Mouse (Mus musculus) MEL (cell line): Measurements from ENCODE around the gene Slc5a6. TPM values are rescaled to one million over a fixed set of nuclear protein-coding genes. Genes with fewer than 3 reads are reported as not detected.

ENCODE experiments used
- DNase-seq: peaks from one replicate; pipeline ENCODE4 v3.0.0; 2011; ENCODE audit warnings: low read depth, low spot score
- H3K27ac ChIP-seq: 2 replicates; pipeline ENCODE4 v1.5.1; 2012; ENCODE audit warnings: low read depth, mild to moderate bottlenecking, control low read depth, low read length, moderate library complexity; ENCODE audit not compliant: control insufficient read depth
- H3K27me3 ChIP-seq, 2 experiments: fragments of 150-350 bp in 1 of 2; sonication (generic) in 1 of 2; 2 replicates each; pipeline ENCODE4 v1.6.1; 2012; ENCODE audit warnings: low read length in 2 of 2, mild to moderate bottlenecking in 2 of 2, improper control_type of control experiment in 1 of 2, moderate library complexity in 1 of 2; ENCODE audit not compliant: insufficient read depth in 2 of 2, control insufficient read depth in 1 of 2
- H3K36me3 ChIP-seq, 2 experiments: 2 replicates each; pipeline ENCODE4 v1.6.1; 2012 to 2014; ENCODE audit warnings: low read length in 2 of 2, improper control_type of control experiment in 1 of 2, inconsistent platforms in 1 of 2, mild to moderate bottlenecking in 1 of 2; ENCODE audit not compliant: insufficient read depth in 2 of 2, control insufficient read depth in 1 of 2
- H3K4me1 ChIP-seq, 2 experiments: fragments of 150-350 bp in 1 of 2; sonication (generic) in 1 of 2; 2 replicates each; pipeline ENCODE4 v1.6.1; 2012; ENCODE audit warnings: low read length in 2 of 2, improper control_type of control experiment in 1 of 2, mild to moderate bottlenecking in 1 of 2; ENCODE audit not compliant: insufficient read depth in 2 of 2, control insufficient read depth in 1 of 2
- H3K4me3 ChIP-seq, 2 experiments: fragments of 150-350 bp in 1 of 2; sonication (generic) in 1 of 2; 2 replicates each; pipeline ENCODE4 v1.5.1; 2012; ENCODE audit warnings: low read depth in 2 of 2, low read length in 2 of 2, mild to moderate bottlenecking in 2 of 2, moderate library complexity in 2 of 2, control low read depth in 1 of 2, improper control_type of control experiment in 1 of 2; ENCODE audit not compliant: control insufficient read depth in 1 of 2, insufficient read depth in 1 of 2
- H3K79me2 ChIP-seq: 2 replicates; pipeline ENCODE4 v1.6.1; 2012; ENCODE audit warnings: mild to moderate bottlenecking, low read length, moderate library complexity; ENCODE audit not compliant: control insufficient read depth, poor library complexity, insufficient read depth
- H3K9ac ChIP-seq: 2 replicates; pipeline ENCODE4 v1.6.1; 2012; ENCODE audit warnings: low read depth, mild to moderate bottlenecking, control low read depth, low read length, moderate library complexity; ENCODE audit not compliant: control insufficient read depth, poor library complexity, severe bottlenecking
- H3K9me3 ChIP-seq: fragments of 150-350 bp; sonication (generic); replicated peaks from 2 replicates; pipeline ENCODE4 v1.6.1; 2012; ENCODE audit warnings: mild to moderate bottlenecking, low read length, improper control_type of control experiment, moderate library complexity; ENCODE audit not compliant: insufficient read depth
- CHD1 ChIP-seq: IDR thresholded peaks from 2 replicates; pipeline ENCODE4 v1.6.1; 2012; ENCODE audit warnings: low read depth, mild to moderate bottlenecking, inconsistent platforms, low read length, improper control_type of control experiment
- CHD2 ChIP-seq: IDR thresholded peaks from 2 replicates; pipeline ENCODE4 v1.6.1; 2011; ENCODE audit warnings: low read length, improper control_type of control experiment
- CTCF ChIP-seq, 3 experiments: IDR thresholded peaks in 2 of 3; conservative IDR thresholded peaks in 1 of 3; 2 replicates each; pipeline ENCODE4 v1.5.1; 2011 to 2012; ENCODE audit warnings: low read length in 3 of 3, low read depth in 2 of 3, mild to moderate bottlenecking in 2 of 3, improper control_type of control experiment in 1 of 3, inconsistent platforms in 1 of 3, mixed read lengths in 1 of 3, moderate library complexity in 1 of 3; ENCODE audit not compliant: control insufficient read depth in 1 of 3, insufficient read depth in 1 of 3, poor library complexity in 1 of 3, severe bottlenecking in 1 of 3
- E2F4 ChIP-seq: IDR thresholded peaks from 2 replicates; pipeline ENCODE4 v1.6.1; 2011; ENCODE audit warnings: low read depth, low read length, improper control_type of control experiment, borderline replicate concordance
- ELF1 ChIP-seq: IDR thresholded peaks from 2 replicates; pipeline ENCODE4 v1.6.1; 2014; ENCODE audit warnings: low read depth, mild to moderate bottlenecking, inconsistent platforms, low read length, improper control_type of control experiment, moderate library complexity
- EP300 ChIP-seq, 2 experiments: IDR thresholded peaks; 2 replicates each; pipeline ENCODE4 v1.6.1; 2011; ENCODE audit warnings: improper control_type of control experiment in 2 of 2, low read length in 2 of 2, low read depth in 1 of 2, mild to moderate bottlenecking in 1 of 2
- ETS1 ChIP-seq: IDR thresholded peaks from 2 replicates; pipeline ENCODE4 v1.6.1; 2012; ENCODE audit warnings: low read depth, mild to moderate bottlenecking, inconsistent platforms, low read length, improper control_type of control experiment, moderate library complexity
- GABPA ChIP-seq: IDR thresholded peaks from 2 replicates; pipeline ENCODE4 v1.6.1; 2012; ENCODE audit warnings: low read depth, mild to moderate bottlenecking, inconsistent platforms, low read length, improper control_type of control experiment, moderate library complexity
- HCFC1 ChIP-seq: IDR thresholded peaks from 2 replicates; pipeline ENCODE4 v1.6.1; 2012; ENCODE audit warnings: low read depth, mild to moderate bottlenecking, inconsistent platforms, low read length, improper control_type of control experiment, moderate library complexity
- KAT2A ChIP-seq: conservative IDR thresholded peaks from 2 replicates; pipeline ENCODE4 v1.6.1; 2012; ENCODE audit warnings: low read depth, low read length, improper control_type of control experiment, inconsistent platforms
- MAFK ChIP-seq: IDR thresholded peaks from 2 replicates; pipeline ENCODE4 v1.6.1; 2011; ENCODE audit warnings: low read depth, mild to moderate bottlenecking, low read length, improper control_type of control experiment, borderline replicate concordance
- MAX ChIP-seq: IDR thresholded peaks from 2 replicates; pipeline ENCODE4 v1.6.1; 2011; ENCODE audit warnings: low read length, improper control_type of control experiment
- MXI1 ChIP-seq: IDR thresholded peaks from 2 replicates; pipeline ENCODE4 v1.6.1; 2011; ENCODE audit warnings: mild to moderate bottlenecking, low read depth, low read length, improper control_type of control experiment
- MYB ChIP-seq: IDR thresholded peaks from 2 replicates; pipeline ENCODE4 v1.6.1; 2011; ENCODE audit warnings: mild to moderate bottlenecking, low read depth, low read length, improper control_type of control experiment
- MYC ChIP-seq: IDR thresholded peaks from 2 replicates; pipeline ENCODE4 v1.6.1; 2011; ENCODE audit warnings: low read depth, mild to moderate bottlenecking, low read length, improper control_type of control experiment, moderate library complexity
- POLR2A ChIP-seq, 2 experiments: IDR thresholded peaks; 2 replicates each; pipeline ENCODE4 v1.6.1; 2011 to 2012; ENCODE audit warnings: low read length in 2 of 2, mild to moderate bottlenecking in 2 of 2, control low read depth in 1 of 2, improper control_type of control experiment in 1 of 2, low read depth in 1 of 2, moderate library complexity in 1 of 2; ENCODE audit not compliant: control insufficient read depth in 1 of 2, insufficient read depth in 1 of 2, poor library complexity in 1 of 2
- POLR2AphosphoS2 ChIP-seq: IDR thresholded peaks from 2 replicates; pipeline ENCODE4 v1.6.1; 2011; ENCODE audit warnings: low read length, improper control_type of control experiment
- POLR2AphosphoS5 ChIP-seq: IDR thresholded peaks from 2 replicates; pipeline ENCODE4 v1.6.1; 2012; ENCODE audit warnings: low read depth, borderline replicate concordance, mild to moderate bottlenecking, inconsistent platforms, low read length, moderate library complexity, mixed read lengths
- RAD21 ChIP-seq: IDR thresholded peaks from 2 replicates; pipeline ENCODE4 v1.6.1; 2011; ENCODE audit warnings: mild to moderate bottlenecking, low read depth, low read length, improper control_type of control experiment
- RCOR1 ChIP-seq: IDR thresholded peaks from 2 replicates; pipeline ENCODE4 v1.6.1; 2012; ENCODE audit warnings: low read depth, mild to moderate bottlenecking, inconsistent platforms, low read length, improper control_type of control experiment
- SIN3A ChIP-seq: IDR thresholded peaks from 2 replicates; pipeline ENCODE4 v1.6.1; 2012; ENCODE audit warnings: low read length, improper control_type of control experiment, inconsistent platforms
- SMC3 ChIP-seq: IDR thresholded peaks from 2 replicates; pipeline ENCODE4 v1.6.1; 2011; ENCODE audit warnings: low read depth, low read length, improper control_type of control experiment
- TBP ChIP-seq: IDR thresholded peaks from 2 replicates; pipeline ENCODE4 v1.8.0; 2011; ENCODE audit warnings: low read depth, low read length, improper control_type of control experiment
- TCF12 ChIP-seq: IDR thresholded peaks from 2 replicates; pipeline ENCODE4 v1.6.1; 2014; ENCODE audit warnings: low read depth, mild to moderate bottlenecking, inconsistent platforms, low read length, improper control_type of control experiment, moderate library complexity
- UBTF ChIP-seq: IDR thresholded peaks from 2 replicates; pipeline ENCODE4 v1.6.1; 2012; ENCODE audit warnings: low read depth, mild to moderate bottlenecking, inconsistent platforms, low read length, improper control_type of control experiment, moderate library complexity, borderline replicate concordance; ENCODE audit not compliant: insufficient read depth
- USF2 ChIP-seq, 2 experiments: IDR thresholded peaks; 2 replicates each; pipeline ENCODE4 v1.6.1; 2011 to 2012; ENCODE audit warnings: improper control_type of control experiment in 2 of 2, low read length in 2 of 2, borderline replicate concordance in 1 of 2, inconsistent platforms in 1 of 2, low read depth in 1 of 2, mild to moderate bottlenecking in 1 of 2; ENCODE audit not compliant: insufficient read depth in 1 of 2
- ZKSCAN1 ChIP-seq: IDR thresholded peaks from 2 replicates; pipeline ENCODE4 v1.6.1; 2012; ENCODE audit warnings: low read depth, mild to moderate bottlenecking, inconsistent platforms, low read length, improper control_type of control experiment, moderate library complexity
- ZMIZ1 ChIP-seq: IDR thresholded peaks from 2 replicates; pipeline ENCODE4 v1.6.1; 2012; ENCODE audit warnings: low read depth, mild to moderate bottlenecking, inconsistent platforms, low read length, improper control_type of control experiment, moderate library complexity
- ZNF384 ChIP-seq: IDR thresholded peaks from 2 replicates; pipeline ENCODE4 v1.6.1; 2012; ENCODE audit warnings: low read depth, mild to moderate bottlenecking, inconsistent platforms, low read length, improper control_type of control experiment
- polyA plus RNA-seq, 2 experiments: library from polyadenylated mRNA; stranded (reverse) in 1 of 2; unstranded in 1 of 2; fragments of >175 nt in 1 of 2; fragments of >200 nt in 1 of 2; gene quantifications; 2 replicates each; pipeline versions ENCODE4 v1.2.1 to v1.2.4; 2012; ENCODE audit warnings: low replicate concordance in 2 of 2, low read depth in 1 of 2; ENCODE audit not compliant: insufficient read length in 2 of 2, insufficient read depth in 1 of 2, missing spikeins in 1 of 2
- total RNA-seq: library from RNA; depleted of rRNA; stranded (reverse); fragments of 300-350 nt; gene quantifications from 2 replicates; pipeline ENCODE4 v1.2.3, GENCODE M21; 2012

Gene Slc5a6
- total and polyA plus RNA-seq, 3 experiments = 34.5 to 41.7 TPM; not detected in 1

- DNase-seq = peak; percentile 93
- peak; percentile 93 to 94 (median 94) for TF ChIP-seq CTCF (IDR thresholded peaks at IDR 0.05 in 2 of 3, conservative IDR thresholded peaks at IDR 0.05 in 1 of 3; ENCODE audit: control insufficient read depth in 1 of 3, insufficient read depth in 1 of 3, low read depth in 2 of 3, low read length in 3 of 3, poor library complexity in 1 of 3, severe bottlenecking in 1 of 3)
- TF ChIP-seq RAD21 = peak; percentile 45
- TF ChIP-seq POLR2A (IDR thresholded peaks at IDR 0.05; ENCODE audit: control insufficient read depth in 1 of 2, insufficient read depth in 1 of 2, low read depth in 1 of 2, low read length in 2 of 2, poor library complexity in 1 of 2) = peak in 1 of 2 experiments; percentile 21; a peak in 1 of 4 replicates
- TF ChIP-seq TBP = peak; percentile 43; the same call in 1 of the 2 replicates
- TF ChIP-seq UBTF = no peak
- TF ChIP-seq HCFC1 = no peak
- no peak for TF ChIP-seq ZNF384
- no peak for TF ChIP-seq MYC
- TF ChIP-seq MXI1 = no peak
- peak; percentile 19 for TF ChIP-seq SIN3A
- peak; percentile 28; the same call in 1 of the 2 replicates for TF ChIP-seq POLR2AphosphoS2
- no peak; the same call in 1 of the 2 replicates for TF ChIP-seq ELF1
- TF ChIP-seq SMC3 = 0 out of 2 replicates have a peak, but pooled peaks have one; percentile 31
- no peak for TF ChIP-seq EP300 (IDR thresholded peaks at IDR 0.05; ENCODE audit: low read depth in 1 of 2, low read length in 2 of 2)
- TF ChIP-seq ETS1 = no peak
- Histone ChIP-seq H3K36me3 (peaks cover 0 to 3% of the 10 kb centered on the region in 2 experiments; a peak in 3 of 4 replicates), H3K9me3 (no peaks in the 10 kb centered on the region), H3K27me3 (no peaks in the 10 kb centered on the region; a peak in 1 of 4 replicates), H3K4me3 (peak overlapping the region; percentile 23 to 32; a peak in 3 of 4 replicates), H3K79me2 (no peaks in the 10 kb centered on the region), H3K9ac (peak overlapping the region; percentile 52), H3K27ac (no peak overlapping the region; the same call in 1 of the 2 replicates), H3K4me1 (peaks cover 0 to 11% of the 10 kb centered on the region in 2 experiments; a peak in 2 of 4 replicates)
These were observed 33.6 kb upstream of the Slc5a6 start for GRCm38 (mm10) chr5:31082355-31082754.

DNA sequence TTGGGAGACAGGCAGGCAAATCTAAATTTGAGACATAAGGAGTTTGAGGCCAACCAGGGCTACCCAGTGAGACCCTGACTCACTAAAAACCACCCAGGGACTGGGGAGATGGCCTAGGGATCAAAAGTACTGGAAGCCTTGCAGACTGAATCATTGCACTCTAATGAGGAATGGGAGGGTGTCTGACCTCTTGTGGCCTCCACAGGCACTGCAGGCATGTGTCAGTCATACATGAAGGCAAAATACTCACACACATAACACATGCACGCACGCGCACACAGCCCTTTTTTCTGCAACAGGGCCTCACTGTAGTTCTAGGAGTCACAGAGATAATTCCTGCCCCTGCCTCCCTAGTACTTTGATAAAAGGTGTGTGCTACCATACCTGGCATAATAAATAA is 32.7 kb upstream of the Slc5a6 start:
- H3K9me3 ChIP-seq = no peaks in the 10 kb centered on the region
- H3K4me3 ChIP-seq = no peak overlapping the region
- no peak overlapping the region for H3K9ac ChIP-seq
- H3K79me2 ChIP-seq = no peaks in the 10 kb centered on the region
- H3K27ac ChIP-seq = no peak overlapping the region
- DNase-seq = peak; percentile 88
- peaks cover 0 to 11% of the 10 kb centered on the region in 2 experiments; a peak in 2 of 4 replicates for H3K4me1 ChIP-seq
- no peaks in the 10 kb centered on the region for H3K27me3 ChIP-seq
- peaks cover 0 to 3% of the 10 kb centered on the region in 2 experiments; a peak in 3 of 4 replicates for H3K36me3 ChIP-seq
- TF ChIP-seq CHD2 (no peak), ZNF384 (no peak), ZKSCAN1 (no peak), MYC (no peak), POLR2AphosphoS2 (0 out of 2 replicates have a peak, but pooled peaks have one; percentile 50), ZMIZ1 (0 out of 2 replicates have a peak, but pooled peaks have one; percentile 20), POLR2A (IDR thresholded peaks at IDR 0.05; ENCODE audit: control insufficient read depth in 1 of 2, insufficient read depth in 1 of 2, low read depth in 1 of 2, low read length in 2 of 2, poor library complexity in 1 of 2) (peak in 1 of 2 experiments; percentile 29; a peak in 1 of 4 replicates), RCOR1 (no peak), E2F4 (no peak), POLR2AphosphoS5 (no peak), CHD1 (no peak), TCF12 (no peak), GABPA (no peak), MAX (peak; percentile 48; the same call in 1 of the 2 replicates), CTCF (IDR thresholded peaks at IDR 0.05 in 2 of 3, conservative IDR thresholded peaks at IDR 0.05 in 1 of 3; ENCODE audit: control insufficient read depth in 1 of 3, insufficient read depth in 1 of 3, low read depth in 2 of 3, low read length in 3 of 3, poor library complexity in 1 of 3, severe bottlenecking in 1 of 3) (peak; percentile 85 to 99 (median 86)), USF2 (IDR thresholded peaks at IDR 0.05; ENCODE audit: borderline replicate concordance in 1 of 2, insufficient read depth in 1 of 2, low read depth in 1 of 2, low read length in 2 of 2) (no peak), MAFK (no peak), KAT2A (no peak), MYB (no peak), RAD21 (peak; percentile 30), UBTF (no peak), ELF1 (no peak)
